Mouse (Mus musculus) bone marrow, adult 2 months (tissue): ENCODE results near the gene Polr1d.

Source experiments
- CTCF ChIP-seq: fragments of 200-500 bp; IDR thresholded peaks from 2 replicates; pipeline ENCODE4 v1.5.1; 2011; ENCODE audit warnings: low read length, control low read depth; ENCODE audit not compliant: control insufficient read depth, insufficient read depth
- POLR2A ChIP-seq: fragments of 200-500 bp; IDR thresholded peaks from 2 replicates; pipeline ENCODE4 v1.6.1; 2011; ENCODE audit warnings: low read depth, mild to moderate bottlenecking, control low read depth, low read length, borderline replicate concordance; ENCODE audit not compliant: control insufficient read depth

- TF ChIP-seq CTCF (no peak), POLR2A (no peak)
Measured at GRCm38 (mm10) chr5:147031281-147031680, 45.6 kb upstream of the Polr1d start.
